Mouse (Mus musculus) cortical plate, adult 2 months (tissue): ENCODE measurements around the gene As3mt.

Source experiments
- CTCF ChIP-seq: fragments of 200-500 bp; IDR thresholded peaks from 2 replicates; pipeline ENCODE4 v1.5.1; 2011; ENCODE audit warnings: mild to moderate bottlenecking, control low read depth, low read length; ENCODE audit not compliant: insufficient read depth; ENCODE audit errors: extremely low read depth
- POLR2A ChIP-seq: fragments of 200-500 bp; IDR thresholded peaks from 2 replicates; pipeline ENCODE4 v1.6.1; 2011; ENCODE audit warnings: mild to moderate bottlenecking, low read length, control low read depth; ENCODE audit not compliant: insufficient read depth; ENCODE audit errors: extremely low read depth

GRCm38 (mm10) chr19:46691078-46691477, 16.2 kb upstream of the As3mt start:
- no peak for TF ChIP-seq CTCF
- no peak for TF ChIP-seq POLR2A
